Mouse (Mus musculus): ENCODE results near the gene Ambra1. TPM values are rescaled to one million over a fixed set of nuclear protein-coding genes. Genes with fewer than 3 reads are reported as not detected.
A peak's percentile ranks its signal among the peaks of the same experiment; 100 is the strongest.

Gene Ambra1
- polyA plus RNA-seq, 1 experiment: not detected

- WGBS: 47% methylated on average over 6 of the region's 6 CpGs
- TF ChIP-seq POLR2A (IDR thresholded peaks at IDR 0.05; ENCODE audit: insufficient read depth, low read depth, low read length) (no peak), CTCF (IDR thresholded peaks at IDR 0.05; ENCODE audit: insufficient read depth, low read depth, low read length) (no peak)
- Histone ChIP-seq H3K27ac (ENCODE audit: insufficient read depth, low read depth, low read length) (no peak overlapping the region), H3K4me3 (ENCODE audit: insufficient read depth, low read depth, low read length) (no peak overlapping the region), H3K4me1 (ENCODE audit: control insufficient read depth, insufficient read depth, low read length) (peaks cover 58% of the 10 kb centered on the region)
Observed at GRCm38 (mm10) chr2:91946836-91947235, 216.9 kb downstream of the Ambra1 start.

- Histone ChIP-seq H3K27ac (ENCODE audit: insufficient read depth, low read depth, low read length) (peak overlapping the region; percentile 27; the same call in 1 of the 2 replicates), H3K4me3 (ENCODE audit: insufficient read depth, low read depth, low read length) (no peak overlapping the region; the same call in 1 of the 2 replicates), H3K4me1 (ENCODE audit: control insufficient read depth, insufficient read depth, low read length) (peaks cover 58% of the 10 kb centered on the region)
- TF ChIP-seq CTCF (IDR thresholded peaks at IDR 0.05; ENCODE audit: insufficient read depth, low read depth, low read length) (no peak), POLR2A (IDR thresholded peaks at IDR 0.05; ENCODE audit: insufficient read depth, low read depth, low read length) (no peak)
- 51% methylated on average over 11 of the region's 11 CpGs for WGBS
Observed at GRCm38 (mm10) chr2:91947397-91948150, 217.6 kb downstream of the Ambra1 start.

GRCm38 (mm10) chr2:91948151-91948509, 218.2 kb downstream of the Ambra1 start:
- WGBS: 83% methylated on average over 6 of the region's 6 CpGs
- Histone ChIP-seq H3K27ac (ENCODE audit: insufficient read depth, low read depth, low read length) (peak overlapping the region; percentile 27; the same call in 1 of the 2 replicates), H3K4me3 (ENCODE audit: insufficient read depth, low read depth, low read length) (no peak overlapping the region), H3K4me1 (ENCODE audit: control insufficient read depth, insufficient read depth, low read length) (peaks cover 58% of the 10 kb centered on the region)
- TF ChIP-seq CTCF (IDR thresholded peaks at IDR 0.05; ENCODE audit: insufficient read depth, low read depth, low read length) (no peak), POLR2A (IDR thresholded peaks at IDR 0.05; ENCODE audit: insufficient read depth, low read depth, low read length) (no peak)

GRCm38 (mm10) chr2:91948792-91949241, 218.9 kb downstream of the Ambra1 start:
- WGBS: 71% methylated on average over 3 of the region's 3 CpGs
- no peak for TF ChIP-seq POLR2A (IDR thresholded peaks at IDR 0.05; ENCODE audit: insufficient read depth, low read depth, low read length)
- TF ChIP-seq CTCF (IDR thresholded peaks at IDR 0.05; ENCODE audit: insufficient read depth, low read depth, low read length): no peak
- Histone ChIP-seq H3K27ac (ENCODE audit: insufficient read depth, low read depth, low read length) (peak overlapping the region; percentile 85), H3K4me1 (ENCODE audit: control insufficient read depth, insufficient read depth, low read length) (peaks cover 60% of the 10 kb centered on the region), H3K4me3 (ENCODE audit: insufficient read depth, low read depth, low read length) (no peak overlapping the region)

GRCm38 (mm10) chr2:91949411-91950274, 219.7 kb downstream of the Ambra1 start:
- peak overlapping the region; percentile 36 for H3K4me3 ChIP-seq (ENCODE audit: insufficient read depth, low read depth, low read length)
- H3K4me1 ChIP-seq (ENCODE audit: control insufficient read depth, insufficient read depth, low read length): peaks cover 57% of the 10 kb centered on the region
- peak overlapping the region; percentile 85 for H3K27ac ChIP-seq (ENCODE audit: insufficient read depth, low read depth, low read length)
- 59% methylated on average over 17 of the region's 17 CpGs for WGBS
- TF ChIP-seq CTCF (IDR thresholded peaks at IDR 0.05; ENCODE audit: insufficient read depth, low read depth, low read length): no peak
- TF ChIP-seq POLR2A (IDR thresholded peaks at IDR 0.05; ENCODE audit: insufficient read depth, low read depth, low read length): no peak

- TF ChIP-seq CTCF (IDR thresholded peaks at IDR 0.05; ENCODE audit: insufficient read depth, low read depth, low read length) (no peak), POLR2A (IDR thresholded peaks at IDR 0.05; ENCODE audit: insufficient read depth, low read depth, low read length) (no peak)
- H3K4me3 ChIP-seq (ENCODE audit: insufficient read depth, low read depth, low read length): peak overlapping the region; percentile 36
- peaks cover 54% of the 10 kb centered on the region for H3K4me1 ChIP-seq (ENCODE audit: control insufficient read depth, insufficient read depth, low read length)
- H3K27ac ChIP-seq (ENCODE audit: insufficient read depth, low read depth, low read length): peak overlapping the region; percentile 85
- 12% methylated on average over 15 of the region's 15 CpGs for WGBS
Observed at GRCm38 (mm10) chr2:91950275-91951085, 220.5 kb downstream of the Ambra1 start.

GRCm38 (mm10) chr2:91953825-91954224, 223.9 kb downstream of the Ambra1 start:
- H3K4me1 ChIP-seq (ENCODE audit: control insufficient read depth, insufficient read depth, low read length): peaks cover 52% of the 10 kb centered on the region
- WGBS: 36% methylated on average over 5 of the region's 5 CpGs
- no peak overlapping the region for H3K27ac ChIP-seq (ENCODE audit: insufficient read depth, low read depth, low read length)
- no peak overlapping the region for H3K4me3 ChIP-seq (ENCODE audit: insufficient read depth, low read depth, low read length)
- TF ChIP-seq CTCF (IDR thresholded peaks at IDR 0.05; ENCODE audit: insufficient read depth, low read depth, low read length): no peak
- no peak for TF ChIP-seq POLR2A (IDR thresholded peaks at IDR 0.05; ENCODE audit: insufficient read depth, low read depth, low read length)

GRCm38 (mm10) chr2:91955121-91955591, 225.2 kb downstream of the Ambra1 start:
- H3K27ac ChIP-seq (ENCODE audit: insufficient read depth, low read depth, low read length): no peak overlapping the region
- peaks cover 52% of the 10 kb centered on the region for H3K4me1 ChIP-seq (ENCODE audit: control insufficient read depth, insufficient read depth, low read length)
- WGBS: 72% methylated on average over 4 of the region's 4 CpGs
- no peak overlapping the region for H3K4me3 ChIP-seq (ENCODE audit: insufficient read depth, low read depth, low read length)
- no peak for TF ChIP-seq CTCF (IDR thresholded peaks at IDR 0.05; ENCODE audit: insufficient read depth, low read depth, low read length)
- no peak for TF ChIP-seq POLR2A (IDR thresholded peaks at IDR 0.05; ENCODE audit: insufficient read depth, low read depth, low read length)
